Mouse (Mus musculus) ES-E14 (cell line): ENCODE measurements at regions not wholly inside any gene's neighbourhood (a gene's known extent, or its start where the extent isn't known, plus 50 kb on each side); places are given as distances from the start of the nearest gene placed in this dataset.
"Not testable (repeated sequence)": the region's sequence is repeated elsewhere in the genome, so short reads cannot be mapped to it uniquely, and the experiment has no call there.

ENCODE experiments used
- DNase-seq: peaks from one replicate; pipeline ENCODE4 v3.0.0-alpha.2; 2013; ENCODE audit warnings: low read depth, low spot score
- H3K27ac ChIP-seq: 2 replicates; pipeline ENCODE4 v1.5.1; 2012; ENCODE audit warnings: low read depth, mild to moderate bottlenecking, low read length, moderate library complexity, mixed read lengths; ENCODE audit not compliant: poor library complexity, insufficient read depth, severe bottlenecking
- H3K36me3 ChIP-seq: 2 replicates; pipeline ENCODE4 v1.6.1; 2012; ENCODE audit warnings: mild to moderate bottlenecking, low read length, moderate library complexity, mixed read lengths; ENCODE audit not compliant: control insufficient read depth, poor library complexity, insufficient read depth, severe bottlenecking
- H3K4me1 ChIP-seq, 2 experiments: fragments of 150-350 bp in 1 of 2; sonication (generic) in 1 of 2; 2 replicates each; pipeline ENCODE4 v1.6.1; 2012; ENCODE audit warnings: low read length in 2 of 2, mild to moderate bottlenecking in 1 of 2, mixed read lengths in 1 of 2; ENCODE audit not compliant: control insufficient read depth in 2 of 2, insufficient read depth in 2 of 2, poor library complexity in 1 of 2
- H3K4me3 ChIP-seq, 2 experiments: fragments of 150-350 bp in 1 of 2; sonication (generic) in 1 of 2; 2 replicates each; pipeline ENCODE4 v1.5.1; 2012; ENCODE audit warnings: low read length in 2 of 2, low read depth in 1 of 2, mild to moderate bottlenecking in 1 of 2, mixed read lengths in 1 of 2; ENCODE audit not compliant: insufficient read depth in 1 of 2, poor library complexity in 1 of 2, severe bottlenecking in 1 of 2
- H3K9ac ChIP-seq: 2 replicates; pipeline ENCODE4 v1.6.1; 2012; ENCODE audit warnings: low read depth, mild to moderate bottlenecking, low read length, mixed read lengths; ENCODE audit not compliant: poor library complexity, insufficient read depth, severe bottlenecking
- H3K9me3 ChIP-seq: fragments of 150-350 bp; sonication (generic); 2 replicates; pipeline ENCODE4 v1.6.1; 2012; ENCODE audit warnings: low read depth, mild to moderate bottlenecking, low read length; ENCODE audit not compliant: control insufficient read depth, insufficient read depth
- CHD2 ChIP-seq: IDR thresholded peaks from 2 replicates; pipeline ENCODE4 v1.6.1; 2014; ENCODE audit warnings: mild to moderate bottlenecking, low read depth, low read length, inconsistent platforms
- HCFC1 ChIP-seq: IDR thresholded peaks from 2 replicates; pipeline ENCODE4 v1.6.1; 2012; ENCODE audit warnings: low read length, inconsistent platforms, borderline replicate concordance; ENCODE audit not compliant: insufficient read depth
- MAFK ChIP-seq: IDR thresholded peaks from 2 replicates; pipeline ENCODE4 v1.6.1; 2014; ENCODE audit warnings: mild to moderate bottlenecking, low read depth, low read length, inconsistent platforms; ENCODE audit not compliant: insufficient read depth
- ZC3H11A ChIP-seq: IDR thresholded peaks from 2 replicates; pipeline ENCODE4 v1.6.1; 2012; ENCODE audit warnings: low read depth, mild to moderate bottlenecking, inconsistent platforms, low read length, borderline replicate concordance
- ZNF384 ChIP-seq: IDR thresholded peaks from 2 replicates; pipeline ENCODE4 v1.6.1; 2012; ENCODE audit warnings: low read depth, low read length, inconsistent platforms
- in situ Hi-C, 2 experiments: fragments of 600-800 bp; cut with MboI; formaldehyde crosslinking; loops; one replicate each; pipeline ENCODE4 v1.15.1; 2025; ENCODE audit warnings: low sequenced_read_pairs in 2 of 2, inconsistent platforms in 1 of 2; ENCODE audit not compliant: unreplicated experiment in 2 of 2

- H3K9ac ChIP-seq: no peak overlapping the region
- TF ChIP-seq CHD2 (no peak), ZC3H11A (no peak), MAFK (no peak), HCFC1 (no peak), ZNF384 (no peak)
- no peak overlapping the region for H3K27ac ChIP-seq
- no peaks in the 10 kb centered on the region for H3K36me3 ChIP-seq
- no peak overlapping the region for H3K4me3 ChIP-seq
- H3K4me1 ChIP-seq: no peaks in the 10 kb centered on the region
- in situ Hi-C loops: no loop called here
- DNase-seq: no peak
- no peaks in the 10 kb centered on the region for H3K9me3 ChIP-seq
Measured at GRCm38 (mm10) chr3:18453986-18454291, 505.7 kb downstream of the Cypt12 start.

- H3K9ac ChIP-seq, DNase-seq, H3K9me3 ChIP-seq, H3K27ac ChIP-seq, H3K4me1 ChIP-seq, H3K36me3 ChIP-seq, H3K4me3 ChIP-seq, in situ Hi-C loops: not testable (repeated sequence)
Measured at GRCm38 (mm10) chr3:18454558-18455191, 506.5 kb downstream of the Cypt12 start.

- Histone ChIP-seq H3K9ac (no peak overlapping the region), H3K27ac (no peak overlapping the region), H3K36me3 (no peaks in the 10 kb centered on the region), H3K4me1 (no peaks in the 10 kb centered on the region), H3K4me3 (no peak overlapping the region), H3K9me3 (no peaks in the 10 kb centered on the region)
- DNase-seq: no peak
- in situ Hi-C loops: no loop called here
- TF ChIP-seq ZNF384 (no peak), MAFK (no peak), CHD2 (no peak), ZC3H11A (no peak), HCFC1 (no peak)
Measured at GRCm38 (mm10) chr3:18456033-18456690, 508.0 kb downstream of the Cypt12 start.

- no peak overlapping the region for H3K9ac ChIP-seq
- no peaks in the 10 kb centered on the region for H3K4me1 ChIP-seq
- no peak overlapping the region for H3K4me3 ChIP-seq
- no peak overlapping the region for H3K27ac ChIP-seq
- H3K9me3 ChIP-seq: no peaks in the 10 kb centered on the region
- H3K36me3 ChIP-seq: no peaks in the 10 kb centered on the region
- TF ChIP-seq ZNF384 (no peak), CHD2 (no peak), ZC3H11A (no peak), MAFK (no peak)
- no peak for DNase-seq
- in situ Hi-C loops: no loop called here
Measured at GRCm38 (mm10) chr3:18460267-18460666, 512.1 kb downstream of the Cypt12 start.

GRCm38 (mm10) chr3:18471846-18472245 lies 523.6 kb downstream of the Cypt12 start:
- H3K9me3 ChIP-seq: no peaks in the 10 kb centered on the region
- TF ChIP-seq ZC3H11A: no peak
- TF ChIP-seq HCFC1: no peak
- no peak for TF ChIP-seq CHD2
- TF ChIP-seq ZNF384: no peak
- no peak for TF ChIP-seq MAFK

More at GRCm38 (mm10) chr3:18471846-18472245, 523.6 kb downstream of the Cypt12 start:
- H3K4me3 ChIP-seq: no peak overlapping the region
- H3K27ac ChIP-seq: no peak overlapping the region
- DNase-seq: no peak
- H3K36me3 ChIP-seq: no peaks in the 10 kb centered on the region
- no peaks in the 10 kb centered on the region for H3K4me1 ChIP-seq
- in situ Hi-C loops: no loop called here
- H3K9ac ChIP-seq: no peak overlapping the region
